Mouse (Mus musculus) liver, embryonic 14.5 days (tissue): Measurements from ENCODE around the gene Ptpn13. TPM values are rescaled to one million over a fixed set of nuclear protein-coding genes. Genes with fewer than 3 reads are reported as not detected.

Experiments used
- ATAC-seq: fragments of 200-750 bp; cut with Nextera tagmentation; 2 replicates; pipeline ENCODE4 v1.8.0; 2017; ENCODE audit warnings: moderate number of reproducible peaks, mild to moderate bottlenecking, moderate library complexity; ENCODE audit not compliant: insufficient read depth
- DNase-seq, 3 experiments: peaks; one replicate each; pipeline ENCODE4 v3.0.0-alpha.2; 2012 to 2013; ENCODE audit warnings: low read depth in 3 of 3, low spot score in 3 of 3
- H3K27ac ChIP-seq: fragments of 300-500 bp; sonication (generic); 2 replicates; pipeline ENCODE4 v1.5.1; 2014; ENCODE audit warnings: moderate library complexity, mild to moderate bottlenecking, control low read depth, inconsistent platforms
- H3K27me3 ChIP-seq: fragments of 300-500 bp; sonication (generic); 2 replicates; pipeline ENCODE4 v1.6.1; 2014; ENCODE audit warnings: mild to moderate bottlenecking, low read length, moderate library complexity; ENCODE audit not compliant: control insufficient read depth, insufficient read depth
- H3K36me3 ChIP-seq: fragments of 300-500 bp; sonication (generic); replicated peaks from 2 replicates; pipeline ENCODE4 v1.6.1; 2014; ENCODE audit warnings: low read depth; ENCODE audit not compliant: control insufficient read depth, insufficient read depth
- H3K4me1 ChIP-seq, 2 experiments: fragments of 200-500 bp in 1 of 2; fragments of 300-500 bp in 1 of 2; sonication (generic) in 1 of 2; replicated peaks; 2 replicates each; pipeline ENCODE4 v1.6.1; 2012 to 2014; ENCODE audit warnings: antibody characterized with exemption in 1 of 2, inconsistent platforms in 1 of 2, low read length in 1 of 2; ENCODE audit not compliant: control insufficient read depth in 2 of 2, insufficient read depth in 2 of 2
- H3K4me2 ChIP-seq: fragments of 300-500 bp; sonication (generic); 2 replicates; pipeline ENCODE4 v1.6.1; 2014; ENCODE audit warnings: low read depth, mild to moderate bottlenecking, control low read depth, moderate library complexity
- H3K4me3 ChIP-seq, 2 experiments: fragments of 200-500 bp in 1 of 2; fragments of 300-500 bp in 1 of 2; sonication (generic) in 1 of 2; 2 replicates each; pipeline ENCODE4 v1.5.1; 2012 to 2014; ENCODE audit warnings: low read depth in 2 of 2, low read length in 2 of 2, mild to moderate bottlenecking in 2 of 2, control low read depth in 1 of 2, inconsistent platforms in 1 of 2, moderate library complexity in 1 of 2; ENCODE audit not compliant: insufficient read depth in 1 of 2
- H3K9ac ChIP-seq: fragments of 300-500 bp; sonication (generic); replicated peaks from 2 replicates; pipeline ENCODE4 v1.6.1; 2014; ENCODE audit warnings: mild to moderate bottlenecking, control low read depth, moderate library complexity
- H3K9me3 ChIP-seq: fragments of 300-500 bp; sonication (generic); 2 replicates; pipeline ENCODE4 v1.6.1; 2016; ENCODE audit warnings: low read length, mixed read lengths; ENCODE audit not compliant: control insufficient read depth
- CTCF ChIP-seq: IDR thresholded peaks from 2 replicates; pipeline ENCODE4 v1.5.1; 2016; ENCODE audit warnings: antibody characterized with exemption, low read depth, control low read depth
- EP300 ChIP-seq: IDR thresholded peaks from 2 replicates; pipeline ENCODE4 v1.6.1; 2016; ENCODE audit warnings: antibody characterized with exemption, low read depth
- WGBS: fragments of 180-500 bp; shearing (Covaris S2); extraction: QIAGEN DNeasy Blood & Tissue Kit; methylation state at CpG from one replicate; pipeline ENCODE4 v1.1.7; 2014; ENCODE audit not compliant: insufficient replicate concordance; 5-methylcytosine and 5-hydroxymethylcytosine counted together
- polyA plus RNA-seq, 2 experiments: library from polyadenylated mRNA; depleted of rRNA in 1 of 2; stranded (reverse) in 1 of 2; unstranded in 1 of 2; fragments of >200 nt; fragmentation: Nextera tagmentation in 1 of 2; extraction: Ambion mirVana in 1 of 2; gene quantifications; 2 replicates each; pipeline versions ENCODE4 v1.2.1 to v1.2.3; 2012 to 2014

Gene Ptpn13
- polyA plus RNA-seq, 2 experiments = 0.53 to 1.0 TPM

GRCm38 (mm10) chr5:103405921-103406320 lies 19.1 kb upstream of the Ptpn13 start:
- no peak for DNase-seq
- ATAC-seq = no peak
- no peaks in the 10 kb centered on the region for H3K9me3 ChIP-seq

GRCm38 (mm10) chr5:103412020-103412747 lies 12.8 kb upstream of the Ptpn13 start:
- 56% methylated on average over 10 of the region's 10 CpGs for WGBS
- TF ChIP-seq EP300 (no peak), CTCF (no peak)

More at GRCm38 (mm10) chr5:103405921-103406320, 19.1 kb upstream of the Ptpn13 start:
- TF ChIP-seq CTCF (no peak), EP300 (no peak)
- H3K4me1 ChIP-seq = no peaks in the 10 kb centered on the region; a peak in 1 of 4 replicates
- H3K27ac ChIP-seq = no peak overlapping the region
- WGBS = 51% methylated on average over 2 of the region's 2 CpGs
- H3K4me3 ChIP-seq = no peak overlapping the region
- no peak overlapping the region for H3K4me2 ChIP-seq
- no peak overlapping the region for H3K9ac ChIP-seq
- no peaks in the 10 kb centered on the region for H3K27me3 ChIP-seq
- H3K36me3 ChIP-seq = no peaks in the 10 kb centered on the region

GRCm38 (mm10) chr5:103414542-103414941 lies 10.4 kb upstream of the Ptpn13 start:
- Histone ChIP-seq H3K9me3 (no peaks in the 10 kb centered on the region), H3K4me3 (no peak overlapping the region), H3K27me3 (no peaks in the 10 kb centered on the region), H3K4me2 (no peak overlapping the region), H3K27ac (no peak overlapping the region), H3K9ac (no peak overlapping the region), H3K4me1 (no peaks in the 10 kb centered on the region), H3K36me3 (no peaks in the 10 kb centered on the region)
- WGBS = 49% methylated on average over 3 of the region's 3 CpGs
- TF ChIP-seq EP300 (no peak), CTCF (no peak)
- no peak for ATAC-seq
- no peak for DNase-seq

More at GRCm38 (mm10) chr5:103412020-103412747, 12.8 kb upstream of the Ptpn13 start:
- H3K4me2 ChIP-seq = no peak overlapping the region
- no peak for ATAC-seq
- H3K36me3 ChIP-seq = no peaks in the 10 kb centered on the region
- no peaks in the 10 kb centered on the region for H3K27me3 ChIP-seq
- H3K4me3 ChIP-seq = no peak overlapping the region
- DNase-seq = no peak
- no peaks in the 10 kb centered on the region for H3K9me3 ChIP-seq
- H3K27ac ChIP-seq = no peak overlapping the region
- no peaks in the 10 kb centered on the region for H3K4me1 ChIP-seq
- H3K9ac ChIP-seq = no peak overlapping the region

- H3K27ac ChIP-seq = no peak overlapping the region
- no peak for ATAC-seq
- no peaks in the 10 kb centered on the region for H3K36me3 ChIP-seq
- H3K4me1 ChIP-seq = peaks cover 0 to 5% of the 10 kb centered on the region in 2 experiments; a peak in 2 of 4 replicates
- H3K9ac ChIP-seq = no peak overlapping the region
- no peak overlapping the region for H3K4me3 ChIP-seq
- no peaks in the 10 kb centered on the region; the same call in 1 of the 2 replicates for H3K27me3 ChIP-seq
- H3K9me3 ChIP-seq = no peaks in the 10 kb centered on the region
- TF ChIP-seq EP300 (no peak), CTCF (no peak)
- no peak for DNase-seq
- WGBS = 72% methylated on average over 9 of the region's 9 CpGs
- no peak overlapping the region for H3K4me2 ChIP-seq
Measured at GRCm38 (mm10) chr5:103418009-103418408, 7.0 kb upstream of the Ptpn13 start.

GRCm38 (mm10) chr5:103418886-103419285 lies 6.1 kb upstream of the Ptpn13 start:
- no peak overlapping the region for H3K4me3 ChIP-seq
- no peak overlapping the region for H3K4me2 ChIP-seq
- 50% methylated on average over 3 of the region's 3 CpGs for WGBS
- no peak for DNase-seq
- ATAC-seq = no peak
- no peak overlapping the region for H3K27ac ChIP-seq
- TF ChIP-seq CTCF (no peak), EP300 (no peak)
- H3K9ac ChIP-seq = no peak overlapping the region
- H3K27me3 ChIP-seq = no peaks in the 10 kb centered on the region; the same call in none of the 2 replicates
- H3K4me1 ChIP-seq = peaks cover 0 to 11% of the 10 kb centered on the region in 2 experiments; a peak in 3 of 4 replicates
- no peaks in the 10 kb centered on the region for H3K36me3 ChIP-seq
- no peaks in the 10 kb centered on the region for H3K9me3 ChIP-seq
